Comparison of ENCODE assay signal across 11 mouse cellular contexts in the genomic region with DNA sequence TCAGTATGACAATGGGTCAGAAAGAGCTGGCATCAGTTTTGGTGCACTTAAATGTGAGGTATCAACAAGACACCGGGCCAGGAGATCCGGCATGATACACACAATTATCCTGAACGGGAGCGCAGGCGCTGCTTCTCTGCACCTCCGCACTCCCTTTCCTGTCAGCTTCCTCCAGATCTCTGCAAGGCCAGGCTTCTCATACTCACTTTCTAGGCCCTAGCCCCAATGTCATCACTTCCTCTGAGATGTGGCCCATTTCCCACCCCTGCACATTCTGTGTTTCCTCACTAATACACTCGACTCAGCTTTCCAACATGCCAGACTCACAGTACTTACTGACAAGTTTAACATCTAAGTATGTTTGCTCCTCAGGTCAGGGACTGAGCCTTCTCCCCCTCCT. TPM values are rescaled to one million over a fixed set of nuclear protein-coding genes. Genes with fewer than 3 reads are reported as not detected.
A peak's percentile ranks its signal among the peaks of the same experiment; 100 is the strongest.
DNase-seq lines count a peak whose midpoint lies in the region; ATAC-seq and TF ChIP-seq lines count a peak whose summit lies in the region.
"Had no signal": no experiment of that assay in that cellular context is flagged by ENCODE, and none has a peak within 500 bp of the region (broad histone marks: within the 10 kb centered on the region; RNA-seq: fewer than 3 reads in every experiment).

No protein-coding gene starts in this region.

- peaks cover 5% of the 10 kb centered on the region for H3K79me2 ChIP-seq in heart, adult 2 months (replicated peaks; ENCODE audit: control insufficient read depth, insufficient read depth, low read length)
- H3K79me2 ChIP-seq in MEL (ENCODE audit: control insufficient read depth, insufficient read depth, low read length, poor library complexity), result peaks cover 45% of the 10 kb centered on the region

- H3K4me1 ChIP-seq in heart, adult 2 months (ENCODE audit: control insufficient read depth, insufficient read depth, low read length), result peaks cover 33% of the 10 kb centered on the region
- H3K4me1 ChIP-seq in MEL (ENCODE audit: control insufficient read depth in 1 of 2, insufficient read depth in 2 of 2, low read length in 2 of 2), result peaks cover 42 to 49% of the 10 kb centered on the region in 2 experiments
- no peaks in the 10 kb centered on the region for H3K4me1 ChIP-seq in midbrain, embryonic 10.5 days

- H3K27me3 ChIP-seq in heart, adult 2 months (ENCODE audit: control insufficient read depth, insufficient read depth, low read length), result no peaks in the 10 kb centered on the region
- no peaks in the 10 kb centered on the region for H3K27me3 ChIP-seq in MEL (ENCODE audit: control insufficient read depth in 1 of 2, insufficient read depth in 2 of 2, low read length in 2 of 2)
- no peaks in the 10 kb centered on the region for H3K27me3 ChIP-seq in midbrain, embryonic 10.5 days (ENCODE audit: low read depth, poor library complexity, severe bottlenecking)
- H3K27me3 ChIP-seq: CH12.LX had no signal

- H3K9ac ChIP-seq in heart, adult 2 months (ENCODE audit: low read depth, low read length), result no peak overlapping the region
- peak overlapping the region; percentile 30; the same call in 1 of the 2 replicates for H3K9ac ChIP-seq in MEL (ENCODE audit: control insufficient read depth, low read depth, low read length, poor library complexity, severe bottlenecking)

- WGBS in heart, adult 2 months, result 22% methylated on average over 7 of the region's 7 CpGs
- WGBS in midbrain, embryonic 10.5 days, result 93% methylated on average over 7 of the region's 7 CpGs

- intact Hi-C loops in heart, adult 2 months (cut with DNase I), result loop anchor here (5.0 kb wide), 1 partner anchor 38 kb away; no protein-coding TSS in a partner anchor
- intact Hi-C loops in heart, postnatal 25 days (cut with DNase I), result no loop called here

- H3K4me3 ChIP-seq in heart, adult 2 months, result no peak overlapping the region
- H3K4me3 ChIP-seq in MEL (ENCODE audit: control insufficient read depth in 1 of 2, insufficient read depth in 1 of 2, low read depth in 2 of 2, low read length in 2 of 2), result no peak overlapping the region
- H3K4me3 ChIP-seq in midbrain, embryonic 10.5 days, result no peak overlapping the region

- no peaks in the 10 kb centered on the region for H3K9me3 ChIP-seq in MEL (replicated peaks; ENCODE audit: insufficient read depth, low read length)
- no peaks in the 10 kb centered on the region for H3K9me3 ChIP-seq in midbrain, embryonic 10.5 days (replicated peaks)

- peaks cover 17% of the 10 kb centered on the region for H3K36me3 ChIP-seq in heart, adult 2 months (ENCODE audit: control insufficient read depth, insufficient read depth, low read length)
- peaks cover 0 to 68% of the 10 kb centered on the region in 2 experiments; a peak in 3 of 4 replicates for H3K36me3 ChIP-seq in MEL (ENCODE audit: control insufficient read depth in 1 of 2, insufficient read depth in 2 of 2, low read length in 2 of 2)
- no peaks in the 10 kb centered on the region for H3K36me3 ChIP-seq in midbrain, embryonic 10.5 days

- no peak for TF ChIP-seq CTCF in heart, adult 2 months (IDR thresholded peaks at IDR 0.05)
- no peak for TF ChIP-seq CTCF in MEL (IDR thresholded peaks at IDR 0.05 in 2 of 3, conservative IDR thresholded peaks at IDR 0.05 in 1 of 3; ENCODE audit: control insufficient read depth in 1 of 3, insufficient read depth in 1 of 3, low read depth in 2 of 3, low read length in 3 of 3, poor library complexity in 1 of 3, severe bottlenecking in 1 of 3)

- DNase-seq in heart, adult 2 months, result peak; percentile 45 to 47
- no peak for DNase-seq in heart, postnatal 25 days (ENCODE audit: low spot score)
- DNase-seq in MEL (ENCODE audit: low read depth, low spot score), result no peak
- DNase-seq in heart, postnatal 4 days, result peak; percentile 31
- DNase-seq in naive thymus-derived CD4-positive, alpha-beta T cell, adult 2 months (ENCODE audit: low read depth), result peak; percentile 76
- DNase-seq in midbrain, embryonic 10.5 days (ENCODE audit: low spot score), result no peak
- no peak for DNase-seq in ovary, postnatal 10 days (ENCODE audit: low spot score)
- DNase-seq: adrenal gland, postnatal 25 days; gastrocnemius, postnatal 10 days had no signal

- TF ChIP-seq EP300 in heart, adult 2 months (IDR thresholded peaks at IDR 0.05; ENCODE audit: insufficient read depth, low read depth, low read length), result no peak
- TF ChIP-seq EP300 in MEL (IDR thresholded peaks at IDR 0.05; ENCODE audit: low read depth in 1 of 2, low read length in 2 of 2), result no peak

- ATAC-seq in cerebellum, adult (ENCODE audit: insufficient number of reproducible peaks, low FRiP score, low TSS enrichment), result no peak

- H3K27ac ChIP-seq in heart, adult 2 months, result peak overlapping the region; percentile 48
- peak overlapping the region; percentile 63 for H3K27ac ChIP-seq in MEL (ENCODE audit: control insufficient read depth, low read depth, low read length)
- no peak overlapping the region for H3K27ac ChIP-seq in midbrain, embryonic 10.5 days (replicated peaks)

- TF ChIP-seq POLR2A in heart, adult 2 months (IDR thresholded peaks at IDR 0.05; ENCODE audit: insufficient read depth, low read depth, low read length), result no peak
- no peak for TF ChIP-seq POLR2A in MEL (IDR thresholded peaks at IDR 0.05; ENCODE audit: control insufficient read depth in 1 of 2, insufficient read depth in 1 of 2, low read depth in 1 of 2, low read length in 2 of 2, poor library complexity in 1 of 2)

- TF ChIP-seq RAD21 in MEL (IDR thresholded peaks at IDR 0.05; ENCODE audit: low read depth, low read length), result no peak

TF ChIP-seq in MEL, 35 proteins besides CTCF, POLR2A, EP300 and RAD21:
- no peak for TF ChIP-seq SMC3 (IDR thresholded peaks at IDR 0.05; ENCODE audit: low read depth, low read length)
- no peak for TF ChIP-seq KAT2A (conservative IDR thresholded peaks at IDR 0.05; ENCODE audit: low read depth, low read length)
- no peak for TF ChIP-seq MYC (IDR thresholded peaks at IDR 0.05; ENCODE audit: low read depth, low read length)
TF ChIP-seq in MEL: peak in this region for 0.

RNA-seq across cellular contexts. Expression of gene Jak1, which starts 11.1 kb away (rescaled TPM):
- 10 to 100 TPM; 86.7 to 95.4 TPM for total RNA-seq in heart, adult 2 months (2021)
- polyA plus RNA-seq in heart, adult 2 months (2012; rRNA removed), result 30.9 and 53.7 TPM in 2 replicates
- total RNA-seq in heart, postnatal 25 days (2021), result 10 to 100 TPM; 82.4 to 86.7 TPM
- total RNA-seq in MEL (2012; rRNA removed), result 35.0 and 37.3 TPM in 2 replicates
- 10 to 100 TPM in 1 of 2 experiments, not detected in 1; 41.9 TPM for polyA plus RNA-seq in MEL (2012; ENCODE audit: insufficient read depth in 1 of 2, insufficient read length in 2 of 2, low read depth in 1 of 2, low replicate concordance in 2 of 2, missing spikeins in 1 of 2)
- total RNA-seq in heart, postnatal 4 days (2021), result 10 to 100 TPM; 86.6 to 89.9 TPM
- polyA plus RNA-seq in midbrain, embryonic 10.5 days (2016; fragmentation: Nextera tagmentation; extraction: Ambion mirVana), result 42.3 and 48.6 TPM in 2 replicates

Comparison
In these comparisons a context has a peak if more than half of its experiments do, and no peak if none do; other contexts are left out.
1. DNase-seq: peak in heart, adult 2 months (2 of 2), heart, postnatal 4 days (single experiment) and naive thymus-derived CD4-positive, alpha-beta T cell, adult 2 months (single experiment); none in heart, postnatal 25 days (single experiment), MEL (single experiment), midbrain, embryonic 10.5 days (single experiment) and ovary, postnatal 10 days (single experiment).